Mouse (Mus musculus) T-cell, adult 2 months (primary cell): ENCODE data around the gene Sbpl.
A peak's percentile ranks its signal among the peaks of the same experiment; 100 is the strongest.
"Not testable (repeated sequence)": the region's sequence is repeated elsewhere in the genome, so short reads cannot be mapped to it uniquely, and the experiment has no call there.

Experiments
- DNase-seq: peaks from one replicate; pipeline ENCODE4 v3.0.0; 2022; ENCODE audit warnings: low spot score

The Sbpl gene

DNA sequence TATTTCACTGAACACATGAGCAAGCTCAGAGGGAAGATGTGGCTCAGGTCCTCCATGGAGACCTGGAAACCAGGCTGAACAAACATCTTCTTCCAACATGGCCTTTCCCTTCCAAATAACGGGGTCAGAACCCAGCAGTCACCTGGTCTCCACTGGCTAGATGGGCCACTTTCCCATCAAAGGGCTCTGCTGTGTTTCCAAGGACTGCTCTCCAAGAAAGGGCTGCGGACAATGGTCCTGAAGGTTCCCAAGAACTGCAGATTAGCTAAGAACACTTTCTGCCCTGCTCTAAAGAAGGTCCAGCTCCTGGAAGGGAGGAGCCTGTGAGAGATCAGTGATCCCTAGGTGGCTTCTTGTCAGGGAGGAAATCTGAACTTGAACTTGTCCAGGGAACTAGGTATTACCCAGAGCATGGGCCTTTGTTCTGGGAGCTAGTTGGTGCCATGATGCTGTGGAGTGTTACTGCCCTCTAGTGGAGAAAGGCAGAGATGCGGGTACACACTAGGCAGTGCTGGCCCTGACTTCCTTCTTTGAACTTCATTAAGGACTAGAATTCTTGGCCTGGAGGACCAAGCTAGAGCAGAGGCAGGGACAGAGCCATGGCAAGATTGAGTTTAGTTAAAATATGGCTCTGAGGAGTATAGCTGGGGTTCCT is 5.1 kb upstream of the Sbpl start:
- DNase-seq, result peak; percentile 74

DNA sequence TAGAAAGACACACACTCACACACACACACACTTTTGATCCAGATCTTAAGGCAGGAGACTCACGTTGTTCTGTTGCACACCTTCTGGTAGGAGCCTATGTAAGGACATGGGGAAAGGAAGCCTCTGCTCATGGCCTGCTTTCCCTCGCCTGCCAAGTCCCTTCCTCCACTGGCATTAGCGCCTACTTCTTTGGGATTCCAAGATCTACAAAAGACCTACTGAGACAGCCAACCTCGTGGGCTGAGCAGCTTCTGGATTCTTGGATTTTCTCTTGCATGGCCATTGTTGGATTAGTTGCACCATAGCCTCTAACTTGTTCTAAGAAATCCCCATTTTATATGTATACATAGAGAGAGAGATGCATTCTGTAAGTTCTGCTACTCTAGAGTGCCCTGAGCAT is 4.2 kb downstream of the Sbpl start:
- not testable (repeated sequence) for DNase-seq

DNA sequence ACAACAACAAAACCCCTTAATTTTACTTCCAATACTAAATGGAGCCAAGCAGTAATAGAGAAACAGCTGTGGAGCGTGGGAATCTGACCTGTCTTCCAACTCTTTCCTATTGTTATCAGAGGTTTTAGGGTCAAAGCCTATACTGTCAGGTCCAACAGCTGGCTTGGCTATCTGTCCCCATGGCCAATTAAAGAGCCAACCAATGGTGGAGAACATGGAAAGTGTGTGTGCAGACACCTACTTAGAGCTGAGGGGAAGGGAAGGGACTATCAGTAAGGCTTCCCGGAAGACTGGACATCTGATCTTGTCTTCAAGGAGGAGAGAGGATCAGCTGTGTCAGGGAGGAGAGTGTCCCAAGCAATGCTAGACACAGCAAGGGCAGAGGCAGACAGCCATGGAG is 6.0 kb downstream of the Sbpl start:
- no peak for DNase-seq

DNA sequence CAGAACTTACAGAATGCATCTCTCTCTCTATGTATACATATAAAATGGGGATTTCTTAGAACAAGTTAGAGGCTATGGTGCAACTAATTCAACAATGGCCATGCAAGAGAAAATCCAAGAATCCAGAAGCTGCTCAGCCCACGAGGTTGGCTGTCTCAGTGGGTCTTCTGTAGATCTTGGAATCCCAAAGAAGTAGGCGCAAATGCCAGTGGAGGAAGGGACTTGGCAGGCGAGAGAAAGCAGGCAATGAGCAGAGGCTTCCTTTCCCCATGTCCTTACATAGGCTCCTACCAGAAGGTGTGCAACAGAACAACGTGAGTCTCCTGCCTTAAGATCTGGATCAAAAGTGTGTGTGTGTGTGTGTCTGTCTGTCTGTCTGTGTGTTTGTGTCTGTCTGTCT is 7.6 kb downstream of the Sbpl start:
- not testable (repeated sequence) for DNase-seq

DNA sequence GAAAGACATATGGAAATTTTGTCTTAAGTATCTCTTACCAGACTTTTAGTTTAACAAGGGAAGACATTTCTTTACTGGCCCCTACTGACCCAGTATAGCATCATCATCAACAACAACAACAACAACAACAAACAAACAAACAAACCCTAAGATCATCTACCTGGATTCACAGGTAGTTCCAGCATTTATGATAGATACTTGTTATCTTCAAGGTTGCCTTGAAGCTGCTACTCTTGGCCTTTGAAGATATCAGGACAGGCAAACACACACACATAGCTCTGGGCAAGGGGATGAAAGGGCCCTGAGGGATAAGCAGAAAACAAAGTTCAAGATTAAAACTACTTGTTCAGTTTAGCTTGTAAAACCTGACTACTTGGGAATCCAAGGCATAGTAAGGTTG is 13.7 kb downstream of the Sbpl start, which contains the start of gene Sbp:
Gene Sbp (plus strand): TSS at position 301 of the 400 bp plus-strand sequence.
- no peak for DNase-seq

DNA sequence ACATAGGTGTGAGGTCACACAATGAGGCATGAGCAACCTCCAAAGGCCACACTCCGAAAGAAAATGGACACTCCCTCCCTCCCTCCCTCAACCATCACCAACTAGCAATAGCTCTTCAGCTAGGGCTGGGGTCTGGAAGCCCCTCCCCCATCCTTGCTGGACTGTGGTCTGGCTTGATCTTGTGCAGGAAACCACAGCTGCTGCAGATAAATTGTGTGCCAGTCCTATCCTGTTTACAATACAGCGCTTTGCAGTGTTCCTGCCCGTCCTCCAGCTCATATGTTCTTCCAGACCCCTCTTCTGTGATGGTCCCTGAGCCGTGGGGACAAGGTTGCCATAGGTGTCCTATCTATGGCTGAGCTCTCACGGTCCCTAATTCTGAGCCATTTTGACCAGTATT is 23.9 kb downstream of the Sbpl start:
- DNase-seq, result no peak

DNA sequence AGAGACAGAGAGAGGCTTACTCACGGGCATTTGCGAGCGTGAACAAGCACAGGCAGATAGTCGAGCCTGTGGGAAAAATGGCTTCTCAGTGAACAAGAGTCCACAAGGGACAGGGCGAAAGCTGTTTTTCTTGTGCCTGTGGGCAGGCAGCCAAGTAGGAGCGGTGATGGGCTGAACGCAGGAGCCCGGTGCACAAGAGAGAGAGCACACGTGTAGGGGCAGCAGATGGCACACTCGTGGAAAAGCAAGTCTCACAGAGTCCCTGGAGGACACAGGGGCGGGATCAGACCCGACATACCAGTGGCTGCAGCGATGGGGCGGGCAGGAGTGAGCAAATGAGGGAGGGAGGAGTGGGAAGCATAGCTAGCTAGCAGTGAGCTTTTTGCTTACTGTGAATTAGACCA is 30.0 kb downstream of the Sbpl start:
- peak; percentile 28 for DNase-seq

DNA sequence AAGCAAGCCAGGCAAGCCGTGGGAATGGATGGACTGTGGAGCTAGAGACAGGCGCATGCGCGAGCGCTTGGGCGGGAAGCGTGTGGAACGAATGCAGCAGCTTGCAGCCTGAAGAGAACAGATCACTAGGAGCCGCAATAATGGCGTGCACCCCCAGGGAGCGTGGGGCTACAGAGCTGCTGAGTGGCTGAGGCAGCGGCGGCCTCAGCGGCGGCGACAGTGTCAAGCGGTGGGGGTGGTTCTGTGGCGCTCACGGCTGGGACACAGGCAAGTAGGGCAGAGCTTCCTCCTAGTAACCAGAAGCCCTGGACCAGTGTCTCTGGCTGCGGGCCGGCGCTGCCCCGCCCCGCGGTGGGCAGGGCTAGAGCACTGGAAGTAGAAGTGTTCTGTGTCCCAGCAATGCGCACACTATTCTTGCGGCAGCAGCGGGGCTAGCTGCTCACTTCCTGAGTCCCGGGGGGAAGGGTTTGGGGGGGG is 30.5 kb downstream of the Sbpl start:
- peak; percentile 84 for DNase-seq

DNA sequence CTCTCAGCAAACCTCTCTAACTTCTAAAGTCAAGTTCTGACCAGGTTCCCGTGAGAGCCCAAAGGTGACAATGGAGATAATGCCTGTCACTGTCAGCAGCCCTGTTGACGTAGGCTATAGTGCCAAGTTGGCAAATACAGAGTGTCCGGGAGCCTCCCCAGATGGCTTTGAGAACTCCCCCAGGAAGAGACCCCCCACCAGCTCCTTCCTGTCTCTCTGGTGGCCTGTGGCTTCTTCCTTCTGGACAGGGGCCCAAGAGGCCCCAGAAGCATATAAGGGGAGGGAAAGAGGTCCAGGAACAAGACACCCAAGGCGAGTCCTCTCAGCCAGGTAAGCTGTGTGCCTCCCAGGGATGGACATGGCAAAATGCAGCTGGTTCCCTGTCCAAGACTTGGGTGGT is 37.9 kb downstream of the Sbpl start, which contains the start of gene Dcpp3:
Gene Dcpp3 (plus strand): TSS at position 301 of the 400 bp plus-strand sequence.
- DNase-seq, result not testable (repeated sequence)
